Mouse (Mus musculus) C2C12 (cell line): ENCODE data around the gene 2510009E07Rik.

ENCODE experiments used
- CTCF ChIP-seq: IDR thresholded peaks from one replicate; pipeline ENCODE4 v1.5.1; 2011; ENCODE audit not compliant: control insufficient read depth, insufficient read depth, insufficient read length
- MAX ChIP-seq: IDR thresholded peaks from one replicate; pipeline ENCODE4 v1.6.1; 2011; ENCODE audit warnings: mild to moderate bottlenecking, control low read depth
- USF1 ChIP-seq: IDR thresholded peaks from one replicate; pipeline ENCODE4 v1.6.1; 2011; ENCODE audit warnings: low read depth, mild to moderate bottlenecking, control low read depth, moderate library complexity

GRCm38 (mm10) chr16:21604354-21604753 is 90.1 kb downstream of the 2510009E07Rik start:
- TF ChIP-seq CTCF (no peak), MAX (no peak), USF1 (no peak)
